ENCODE assay signal across 19 mouse cellular contexts in the genomic region with DNA sequence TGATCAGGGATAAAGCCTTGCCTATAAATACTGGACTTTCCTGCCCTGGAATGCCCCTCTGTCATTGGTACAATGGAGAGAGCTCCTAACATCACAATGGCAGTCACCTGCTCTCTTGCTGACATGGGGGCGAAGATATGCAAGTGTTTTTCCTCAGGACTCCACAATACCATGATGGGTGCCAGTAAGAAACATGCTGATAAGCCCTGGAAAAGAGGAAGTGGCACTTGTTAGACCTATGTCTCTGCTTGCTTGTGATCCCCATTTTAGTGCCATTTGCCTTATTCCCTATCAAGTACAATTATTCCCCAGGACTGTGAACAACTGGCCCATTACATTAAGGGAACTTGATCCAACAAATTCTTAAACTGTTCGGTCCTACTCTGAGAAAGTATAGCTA. TPM values are rescaled to one million over a fixed set of nuclear protein-coding genes. Genes with fewer than 3 reads are reported as not detected.
"Had no signal": no experiment of that assay in that cellular context is flagged by ENCODE, and none has a peak within 500 bp of the region (broad histone marks: within the 10 kb centered on the region; RNA-seq: fewer than 3 reads in every experiment).

No protein-coding gene starts in this region.

- H3K4me1 ChIP-seq: midbrain, embryonic 13.5 days; midbrain, embryonic 15.5 days; neural tube, embryonic 12.5 days; stomach, embryonic 15.5 days had no signal

- H3K4me2 ChIP-seq: lung, embryonic 14.5 days; midbrain, embryonic 11.5 days; midbrain, embryonic 13.5 days; midbrain, embryonic 15.5 days; neural tube, embryonic 12.5 days; stomach, embryonic 15.5 days had no signal

- H3K27me3 ChIP-seq: midbrain, embryonic 13.5 days; midbrain, embryonic 15.5 days; neural tube, embryonic 12.5 days; stomach, embryonic 15.5 days had no signal

- H3K36me3 ChIP-seq: midbrain, embryonic 13.5 days; midbrain, embryonic 15.5 days; neural tube, embryonic 12.5 days; stomach, embryonic 15.5 days had no signal

- ATAC-seq: midbrain, embryonic 13.5 days; midbrain, embryonic 15.5 days had no signal

- H3K27ac ChIP-seq: midbrain, embryonic 13.5 days; midbrain, embryonic 15.5 days; neural tube, embryonic 12.5 days; stomach, embryonic 15.5 days; stomach, postnatal 0 days had no signal

- H3K9me3 ChIP-seq: megakaryocyte, embryonic 14.5 days; midbrain, embryonic 13.5 days; midbrain, embryonic 15.5 days; neural tube, embryonic 12.5 days; stomach, embryonic 15.5 days had no signal

- H3K4me3 ChIP-seq: megakaryocyte, embryonic 14.5 days; midbrain, embryonic 13.5 days; midbrain, embryonic 15.5 days; neural tube, embryonic 12.5 days; stomach, embryonic 15.5 days had no signal

- H3K9ac ChIP-seq: lung, embryonic 14.5 days; midbrain, embryonic 13.5 days; midbrain, embryonic 15.5 days; neural tube, embryonic 12.5 days; stomach, embryonic 15.5 days had no signal

- DNase-seq: lung, adult 18-20 months; lung, embryonic 14.5 days; lung, postnatal 10 days; lung, postnatal 4 days; right cerebral cortex, postnatal 14 days; thymus, adult 2 months; thymus, postnatal 25 days; thymus, postnatal 4 days had no signal

RNA-seq across cellular contexts. Expression of a gene that starts 39.4 kb away (rescaled TPM):
- total RNA-seq: midbrain, postnatal 0 days; monocyte, adult 5-6 weeks; neutrophil, adult 5-6 weeks had no signal
- polyA plus RNA-seq: midbrain, embryonic 11.5 days; midbrain, embryonic 13.5 days; midbrain, embryonic 15.5 days; neural tube, embryonic 12.5 days; neural tube, embryonic 14.5 days had no signal
